Mouse (Mus musculus): Measurements from ENCODE around the gene Spata2. TPM values are rescaled to one million over a fixed set of nuclear protein-coding genes. Genes with fewer than 3 reads are reported as not detected.

The Spata2 gene
- total and polyA plus RNA-seq, 2 experiments from 2014 or later = 28.9 to 36.6 TPM

DNA sequence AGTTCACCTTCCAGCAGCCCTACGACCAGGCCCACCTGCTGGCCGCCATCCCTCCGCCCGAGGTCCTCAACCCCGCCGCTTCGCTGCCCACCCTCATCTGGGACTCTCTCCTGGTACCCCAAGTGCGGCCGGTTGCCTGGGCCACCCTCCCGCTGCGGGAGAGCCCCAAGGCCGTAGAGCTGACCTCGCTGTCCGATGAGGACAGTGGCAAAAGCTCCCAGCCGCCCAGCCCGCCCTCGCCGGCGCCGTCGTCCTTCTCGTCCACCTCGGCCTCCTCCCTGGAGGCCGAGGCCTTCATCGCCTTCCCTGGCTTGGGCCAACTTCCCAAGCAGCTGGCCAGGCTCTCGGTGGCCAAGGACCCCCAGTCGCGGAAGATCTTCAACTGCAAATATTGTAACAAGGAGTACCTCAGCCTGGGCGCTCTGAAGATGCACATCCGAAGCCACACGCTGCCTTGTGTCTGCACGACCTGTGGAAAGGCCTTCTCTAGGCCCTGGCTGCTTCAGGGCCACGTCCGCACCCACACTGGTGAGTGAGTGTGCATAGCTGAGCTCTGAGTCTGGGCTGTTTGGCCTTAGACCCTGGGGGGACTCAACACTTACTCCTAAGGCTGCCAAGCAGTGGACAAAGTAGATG is 46.1 kb upstream of the Spata2 start:
- WGBS = 44% methylated on average over 34 of the region's 34 CpGs
- Histone ChIP-seq H3K36me3 (ENCODE audit: insufficient read depth) (no peaks in the 10 kb centered on the region), H3K4me2 (ENCODE audit: low read depth) (peak overlapping the region; percentile 97), H3K4me1 (ENCODE audit: insufficient read depth) (0 out of 2 replicates have a peak, but pooled peaks cover 2% of the 10 kb centered on the region), H3K27ac (ENCODE audit: low read depth, low read length) (no peak overlapping the region), H3K27me3 (ENCODE audit: insufficient read depth, low read length) (peaks cover 27% of the 10 kb centered on the region), H3K4me3 (ENCODE audit: low read depth, low read length) (peak overlapping the region; percentile 47), H3K9ac (0 out of 2 replicates have a peak overlapping the region, but pooled peaks have one; percentile 48), H3K9me3 (ENCODE audit: low read length) (no peaks in the 10 kb centered on the region)
- no peak for DNase-seq
- no peak for TF ChIP-seq CTCF (IDR thresholded peaks at IDR 0.05; ENCODE audit: low read depth)
- ATAC-seq = no peak

DNA sequence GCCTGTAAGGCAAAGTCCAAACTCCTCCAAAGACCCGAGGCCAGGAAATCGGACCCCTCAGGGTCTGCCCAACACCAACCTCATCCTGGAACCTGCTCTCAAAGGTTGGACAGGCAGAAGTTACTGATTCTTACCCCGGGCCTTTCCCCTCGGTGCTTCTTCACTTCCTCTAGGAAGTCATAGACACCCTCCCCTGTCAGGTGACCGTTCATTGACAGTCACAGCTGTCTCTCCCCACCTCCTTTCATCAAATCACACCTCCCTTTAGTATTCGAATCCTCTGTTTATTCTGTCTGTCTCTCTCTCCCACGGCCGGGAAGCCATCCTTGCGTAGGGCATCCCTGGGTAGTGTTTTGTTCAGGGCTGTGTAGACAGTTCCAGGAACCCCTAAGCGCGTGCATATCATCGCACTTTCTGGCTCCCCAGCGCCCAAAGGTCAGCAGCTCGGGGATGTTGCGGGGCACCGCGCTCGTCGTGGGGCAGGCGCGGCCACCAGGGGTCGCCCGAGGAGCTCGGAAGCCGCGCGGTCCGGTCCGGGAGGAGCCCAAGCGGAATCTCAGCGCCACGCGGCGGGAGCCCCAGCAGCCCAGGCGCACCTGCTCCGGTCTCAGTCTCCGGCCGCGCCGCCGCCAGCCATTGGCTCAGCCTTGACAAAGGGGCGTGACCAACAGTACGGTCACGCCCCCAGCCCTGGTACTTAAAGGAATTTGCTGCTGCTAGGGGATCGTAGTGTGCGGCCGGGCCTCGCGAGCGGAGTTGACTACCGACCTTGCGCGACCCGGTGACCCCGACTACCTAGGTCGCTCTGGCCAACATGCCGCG is 45.0 kb upstream of the Spata2 start, which contains the start of gene Snai1:
Gene Snai1 (plus strand): TSS at position 720 of the 822 bp plus-strand sequence.
- peaks cover 27% of the 10 kb centered on the region for H3K27me3 ChIP-seq (ENCODE audit: insufficient read depth, low read length)
- H3K9ac ChIP-seq = peak within 1 kb of the TSS; percentile 48
- TF ChIP-seq CTCF (IDR thresholded peaks at IDR 0.05; ENCODE audit: low read depth) = peak; percentile 92
- H3K4me3 ChIP-seq (ENCODE audit: low read depth, low read length) = peak within 1 kb of the TSS; percentile 47
- ATAC-seq (peak; percentile 95), DNase-seq (peak; percentile 87)
- H3K4me2 ChIP-seq (ENCODE audit: low read depth) = peak within 1 kb of the TSS; percentile 97
- no peak within 1 kb of the TSS for H3K27ac ChIP-seq (ENCODE audit: low read depth, low read length)
- H3K36me3 ChIP-seq (ENCODE audit: insufficient read depth) = no peaks in the 10 kb centered on the region
- 0 out of 2 replicates have a peak, but pooled peaks cover 2% of the 10 kb centered on the region for H3K4me1 ChIP-seq (ENCODE audit: insufficient read depth)
- no peaks in the 10 kb centered on the region for H3K9me3 ChIP-seq (ENCODE audit: low read length)
- 2% methylated on average over 58 of the region's 58 CpGs for WGBS

DNA sequence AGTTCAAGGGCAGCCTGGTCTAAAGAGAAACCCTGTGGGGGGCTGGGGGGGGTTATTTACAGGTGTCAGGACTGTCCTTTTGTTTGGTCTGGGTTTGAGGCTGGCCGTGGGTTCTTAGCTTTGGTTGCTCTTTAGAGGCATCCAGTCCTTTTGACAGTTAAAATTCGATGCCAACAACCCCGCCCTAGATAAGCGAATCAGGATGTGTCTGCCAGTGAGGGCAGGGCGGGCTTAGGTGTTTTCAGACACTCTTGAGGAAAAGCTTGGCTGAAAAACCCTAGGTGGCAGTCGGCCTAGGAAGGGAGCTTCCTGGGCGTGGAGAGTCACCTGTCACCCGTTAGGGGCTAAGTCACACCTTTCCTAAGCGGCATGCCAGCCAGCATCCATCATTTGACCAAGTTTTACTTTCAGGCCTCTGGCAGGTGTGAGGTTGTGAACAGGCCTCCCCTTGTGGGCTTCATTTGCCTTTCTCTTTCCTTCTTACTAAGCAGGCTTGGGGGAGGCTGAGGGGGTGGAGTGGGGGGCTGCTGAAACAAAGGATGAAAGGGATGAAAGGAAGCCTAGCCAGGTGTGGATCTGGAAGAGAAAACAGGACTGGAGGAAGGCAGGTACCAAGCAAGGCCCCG is 43.7 kb upstream of the Spata2 start:
- H3K9ac ChIP-seq = no peak overlapping the region
- no peaks in the 10 kb centered on the region for H3K36me3 ChIP-seq (ENCODE audit: insufficient read depth)
- H3K27me3 ChIP-seq (ENCODE audit: insufficient read depth, low read length) = peaks cover 26% of the 10 kb centered on the region
- TF ChIP-seq CTCF (IDR thresholded peaks at IDR 0.05; ENCODE audit: low read depth) = no peak
- WGBS = 52% methylated on average over 10 of the region's 10 CpGs
- no peaks in the 10 kb centered on the region for H3K9me3 ChIP-seq (ENCODE audit: low read length)
- H3K4me3 ChIP-seq (ENCODE audit: low read depth, low read length) = no peak overlapping the region
- DNase-seq (no peak), ATAC-seq (no peak)
- H3K27ac ChIP-seq (ENCODE audit: low read depth, low read length) = no peak overlapping the region
- no peak overlapping the region for H3K4me2 ChIP-seq (ENCODE audit: low read depth)
- 0 out of 2 replicates have a peak, but pooled peaks cover 2% of the 10 kb centered on the region for H3K4me1 ChIP-seq (ENCODE audit: insufficient read depth)

DNA sequence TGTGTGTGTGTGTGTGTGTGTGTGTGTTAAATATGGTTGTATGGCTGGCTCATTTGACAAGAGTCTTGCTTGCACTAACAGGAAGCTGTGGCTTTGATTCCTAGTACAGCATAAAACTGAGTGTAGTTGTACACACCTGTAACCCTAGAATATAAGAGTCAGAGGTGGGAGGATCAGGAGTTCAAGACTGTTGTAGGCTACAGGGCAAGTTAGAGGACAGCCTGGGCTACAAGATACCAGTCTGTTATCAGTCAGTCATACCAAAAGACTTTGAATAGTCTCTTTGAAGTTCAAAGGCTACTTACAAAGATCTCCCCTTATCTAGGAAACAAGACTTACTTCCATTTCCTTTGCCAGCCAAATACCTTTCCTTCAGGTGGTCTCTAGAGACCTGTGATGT is 41.2 kb upstream of the Spata2 start:
- Histone ChIP-seq H3K9me3 (ENCODE audit: low read length) (no peaks in the 10 kb centered on the region), H3K27ac (ENCODE audit: low read depth, low read length) (no peak overlapping the region), H3K4me2 (ENCODE audit: low read depth) (no peak overlapping the region), H3K4me3 (ENCODE audit: low read depth, low read length) (no peak overlapping the region), H3K36me3 (ENCODE audit: insufficient read depth) (no peaks in the 10 kb centered on the region), H3K27me3 (ENCODE audit: insufficient read depth, low read length) (peaks cover 13% of the 10 kb centered on the region; the same call in 1 of the 2 replicates), H3K4me1 (ENCODE audit: insufficient read depth) (0 out of 2 replicates have a peak, but pooled peaks cover 2% of the 10 kb centered on the region), H3K9ac (no peak overlapping the region)
- DNase-seq (no peak), ATAC-seq (no peak)
- TF ChIP-seq CTCF (IDR thresholded peaks at IDR 0.05; ENCODE audit: low read depth) = no peak

DNA sequence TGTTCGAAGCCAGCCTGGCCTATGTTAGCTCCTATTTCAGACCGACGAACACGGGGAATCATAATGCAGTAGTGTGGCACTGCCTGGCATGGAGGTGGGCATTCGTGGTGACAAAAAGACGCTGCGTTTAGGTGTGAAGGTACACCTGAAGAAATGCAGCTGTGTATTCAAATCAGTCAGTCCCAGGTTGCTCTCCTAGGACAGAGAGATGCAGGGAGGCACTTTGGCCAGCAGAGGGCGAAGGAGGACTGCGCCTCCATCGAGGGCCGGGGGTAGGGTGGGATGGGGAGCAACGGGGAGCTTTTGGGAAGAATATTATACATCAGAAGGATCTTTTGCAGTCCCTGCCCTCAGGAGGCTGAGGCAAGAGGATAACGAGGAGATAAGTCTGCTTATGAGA is 39.4 kb upstream of the Spata2 start:
- H3K36me3 ChIP-seq (ENCODE audit: insufficient read depth) = no peaks in the 10 kb centered on the region
- H3K4me3 ChIP-seq (ENCODE audit: low read depth, low read length) = no peak overlapping the region
- 23% methylated on average over 13 of the region's 13 CpGs for WGBS
- no peaks in the 10 kb centered on the region for H3K9me3 ChIP-seq (ENCODE audit: low read length)
- ATAC-seq (peak; percentile 45; the same call in 1 of the 2 replicates), DNase-seq (peak; percentile 67)
- H3K9ac ChIP-seq = no peak overlapping the region
- H3K27ac ChIP-seq (ENCODE audit: low read depth, low read length) = no peak overlapping the region
- no peaks in the 10 kb centered on the region for H3K4me1 ChIP-seq (ENCODE audit: insufficient read depth)
- peak; percentile 92 for TF ChIP-seq CTCF (IDR thresholded peaks at IDR 0.05; ENCODE audit: low read depth)
- H3K27me3 ChIP-seq (ENCODE audit: insufficient read depth, low read length) = peaks cover 9% of the 10 kb centered on the region; the same call in 1 of the 2 replicates
- H3K4me2 ChIP-seq (ENCODE audit: low read depth) = no peak overlapping the region

DNA sequence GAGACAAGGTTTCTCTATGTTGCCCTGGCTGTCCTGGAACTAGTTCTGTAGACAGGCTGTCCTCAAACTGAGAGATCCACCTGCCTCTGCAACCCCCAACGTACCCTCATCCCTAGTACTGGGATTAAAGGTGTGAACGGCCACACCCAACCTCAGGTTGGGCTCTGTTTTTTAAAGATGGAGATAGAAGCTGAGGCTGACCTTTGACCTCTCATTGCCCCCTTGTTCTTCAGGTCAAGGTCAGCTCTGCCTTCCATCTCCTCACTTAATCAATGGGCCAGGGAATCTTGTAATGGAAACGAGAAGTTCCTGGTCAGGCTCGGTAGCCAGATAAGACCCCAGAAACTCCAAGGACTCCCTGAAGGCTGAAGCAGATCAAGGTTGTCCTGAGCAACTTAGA is 37.8 kb upstream of the Spata2 start:
- DNase-seq (no peak), ATAC-seq (no peak)
- Histone ChIP-seq H3K27ac (ENCODE audit: low read depth, low read length) (no peak overlapping the region), H3K9ac (no peak overlapping the region), H3K36me3 (ENCODE audit: insufficient read depth) (no peaks in the 10 kb centered on the region), H3K4me2 (ENCODE audit: low read depth) (no peak overlapping the region), H3K4me1 (ENCODE audit: insufficient read depth) (no peaks in the 10 kb centered on the region), H3K27me3 (ENCODE audit: insufficient read depth, low read length) (no peaks in the 10 kb centered on the region), H3K9me3 (ENCODE audit: low read length) (no peaks in the 10 kb centered on the region), H3K4me3 (ENCODE audit: low read depth, low read length) (no peak overlapping the region)
- 84% methylated on average over 4 of the region's 4 CpGs for WGBS
- TF ChIP-seq CTCF (IDR thresholded peaks at IDR 0.05; ENCODE audit: low read depth) = no peak

Data from forebrain, postnatal 0 days (tissue).